Mouse (Mus musculus): Measurements from ENCODE around the gene Agap1.

GRCm38 (mm10) chr1:89525825-89526224 is 71.2 kb downstream of the Agap1 start:
- peak; percentile 84 for TF ChIP-seq CTCF (conservative IDR thresholded peaks at IDR 0.05; ENCODE audit: insufficient read depth, insufficient read length, low read depth, low read length)
- TF ChIP-seq POLR2A (IDR thresholded peaks at IDR 0.05; ENCODE audit: low read depth, low read length) = no peak

Data from kidney, adult 2 months (tissue).